Mouse (Mus musculus) neural tube, embryonic 15.5 days (tissue): ENCODE measurements around the gene Mycl. TPM values are rescaled to one million over a fixed set of nuclear protein-coding genes. Genes with fewer than 3 reads are reported as not detected.

ENCODE experiments used
- ATAC-seq: fragments of 200-750 bp; cut with Nextera tagmentation; 2 replicates; pipeline ENCODE4 v1.8.0; 2017; ENCODE audit warnings: mild to moderate bottlenecking, moderate TSS enrichment, moderate library complexity; ENCODE audit not compliant: low FRiP score
- H3K27ac ChIP-seq: fragments of 300-500 bp; sonication (generic); replicated peaks from 2 replicates; pipeline ENCODE4 v1.5.1; 2015; ENCODE audit warnings: mild to moderate bottlenecking, inconsistent platforms
- H3K27me3 ChIP-seq: fragments of 300-500 bp; sonication (generic); replicated peaks from 2 replicates; pipeline ENCODE4 v1.6.1; 2015; ENCODE audit warnings: inconsistent platforms
- H3K36me3 ChIP-seq: fragments of 300-500 bp; sonication (generic); 2 replicates; pipeline ENCODE4 v1.6.1; 2015; ENCODE audit warnings: inconsistent platforms
- H3K4me1 ChIP-seq: fragments of 300-500 bp; sonication (generic); 2 replicates; pipeline ENCODE4 v1.6.1; 2015; ENCODE audit warnings: inconsistent platforms
- H3K4me2 ChIP-seq: fragments of 300-500 bp; sonication (generic); 2 replicates; pipeline ENCODE4 v1.6.1; 2015; ENCODE audit warnings: inconsistent platforms, mild to moderate bottlenecking, moderate library complexity
- H3K4me3 ChIP-seq: fragments of 300-500 bp; sonication (generic); replicated peaks from 2 replicates; pipeline ENCODE4 v1.5.1; 2015; ENCODE audit warnings: mild to moderate bottlenecking, inconsistent platforms
- H3K9ac ChIP-seq: fragments of 300-500 bp; sonication (generic); replicated peaks from 2 replicates; pipeline ENCODE4 v1.6.1; 2015; ENCODE audit warnings: mild to moderate bottlenecking, inconsistent platforms
- H3K9me3 ChIP-seq: fragments of 300-500 bp; sonication (generic); replicated peaks from 2 replicates; pipeline ENCODE4 v1.6.1; 2016; ENCODE audit warnings: inconsistent platforms
- WGBS: fragments of 180-500 bp; shearing (Covaris S2); methylation state at CpG from one replicate; pipeline ENCODE4 v1.1.7; 2015; ENCODE audit warnings: mixed read lengths; 5-methylcytosine and 5-hydroxymethylcytosine counted together
- polyA plus RNA-seq: library from polyadenylated mRNA; unstranded; fragments of >200 nt; fragmentation: Nextera tagmentation; extraction: Ambion mirVana; gene quantifications from 2 replicates; pipeline ENCODE4 v1.2.1, GENCODE M21; 2015

Mycl gene
- polyA plus RNA-seq, 1 experiment from 2014 or later, result 52.3 TPM

DNA sequence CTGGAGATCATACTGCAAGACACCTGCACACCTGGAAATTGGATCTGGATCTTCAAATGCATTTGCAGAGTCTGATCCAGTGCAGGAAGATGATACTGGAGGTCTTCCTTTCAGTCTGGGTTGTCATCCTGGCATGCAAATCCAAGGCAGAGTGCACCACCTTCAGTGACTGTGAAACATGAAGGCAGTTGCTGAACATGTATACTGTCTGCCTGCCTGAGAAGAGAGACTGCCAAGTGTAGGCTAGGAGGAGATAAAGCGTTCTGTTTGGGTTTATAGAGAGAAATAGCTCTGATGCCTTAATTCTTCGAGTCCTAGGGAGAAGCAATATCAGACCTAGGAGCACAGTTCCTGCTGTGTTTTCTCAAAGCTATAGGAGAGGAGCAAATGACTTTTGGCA lies 30.0 kb downstream of the Mycl start:
- WGBS, result 66% methylated on average over 2 of the region's 2 CpGs

DNA sequence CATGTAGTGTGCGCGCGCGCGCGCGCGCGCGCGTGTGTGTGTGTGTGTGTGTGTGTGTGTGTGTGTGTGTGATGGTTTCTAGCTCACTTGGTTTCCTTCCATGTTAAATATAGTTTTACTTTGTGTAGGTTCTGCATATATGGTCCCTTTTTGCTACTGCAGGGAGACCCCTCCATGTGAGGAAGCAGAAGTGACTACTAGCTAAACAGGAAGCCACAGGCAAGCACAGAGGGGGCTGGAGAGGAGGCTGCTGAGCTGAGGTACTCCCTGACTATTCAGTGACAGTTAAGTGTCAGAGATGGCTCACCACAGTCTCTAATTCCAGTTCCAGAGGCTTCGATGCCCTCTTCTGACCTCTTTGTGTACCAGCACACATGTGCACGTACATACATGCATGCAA lies 30.7 kb downstream of the Mycl start:
- H3K4me1 ChIP-seq, result peaks cover 18% of the 10 kb centered on the region
- 93% methylated on average over 13 of the region's 13 CpGs for WGBS

More for the DNA sequence above, 30.0 kb downstream of the Mycl start:
- ATAC-seq, result no peak
- Histone ChIP-seq H3K4me3 (no peak overlapping the region), H3K27ac (peak overlapping the region; percentile 48), H3K36me3 (peaks cover 6% of the 10 kb centered on the region; the same call in 1 of the 2 replicates), H3K9me3 (no peaks in the 10 kb centered on the region), H3K4me2 (no peak overlapping the region), H3K9ac (no peak overlapping the region), H3K4me1 (peaks cover 18% of the 10 kb centered on the region), H3K27me3 (no peaks in the 10 kb centered on the region)

DNA sequence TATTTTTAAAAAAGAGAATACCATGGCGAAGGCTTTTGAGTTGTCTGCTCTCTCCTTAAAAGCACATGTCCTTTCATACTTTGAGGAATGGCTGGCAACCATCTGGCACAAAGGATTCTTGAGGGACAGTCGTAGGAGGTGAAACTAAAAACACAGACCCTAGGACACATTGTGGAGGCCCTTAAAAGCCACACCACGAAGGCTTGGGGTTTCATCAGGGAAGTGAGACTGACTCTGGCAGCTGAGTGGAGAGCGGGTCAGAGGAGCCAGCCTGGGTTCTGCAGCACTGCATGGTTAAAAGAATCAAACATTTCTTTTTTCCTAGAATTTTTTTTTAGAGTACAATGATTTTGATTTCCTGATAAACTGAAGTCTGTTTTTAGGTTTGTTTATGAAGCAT lies 31.1 kb downstream of the Mycl start:
- Histone ChIP-seq H3K9ac (no peak overlapping the region), H3K4me3 (no peak overlapping the region), H3K27me3 (no peaks in the 10 kb centered on the region), H3K36me3 (peaks cover 12% of the 10 kb centered on the region), H3K9me3 (no peaks in the 10 kb centered on the region), H3K27ac (no peak overlapping the region), H3K4me2 (no peak overlapping the region), H3K4me1 (peaks cover 18% of the 10 kb centered on the region)
- ATAC-seq, result no peak
- 80% methylated on average over 4 of the region's 4 CpGs for WGBS

More for the DNA sequence above, 30.7 kb downstream of the Mycl start:
- no peak for ATAC-seq
- Histone ChIP-seq H3K9me3 (no peaks in the 10 kb centered on the region), H3K27ac (no peak overlapping the region; the same call in 1 of the 2 replicates), H3K9ac (no peak overlapping the region), H3K27me3 (no peaks in the 10 kb centered on the region), H3K36me3 (peaks cover 7% of the 10 kb centered on the region), H3K4me3 (no peak overlapping the region), H3K4me2 (no peak overlapping the region)

DNA sequence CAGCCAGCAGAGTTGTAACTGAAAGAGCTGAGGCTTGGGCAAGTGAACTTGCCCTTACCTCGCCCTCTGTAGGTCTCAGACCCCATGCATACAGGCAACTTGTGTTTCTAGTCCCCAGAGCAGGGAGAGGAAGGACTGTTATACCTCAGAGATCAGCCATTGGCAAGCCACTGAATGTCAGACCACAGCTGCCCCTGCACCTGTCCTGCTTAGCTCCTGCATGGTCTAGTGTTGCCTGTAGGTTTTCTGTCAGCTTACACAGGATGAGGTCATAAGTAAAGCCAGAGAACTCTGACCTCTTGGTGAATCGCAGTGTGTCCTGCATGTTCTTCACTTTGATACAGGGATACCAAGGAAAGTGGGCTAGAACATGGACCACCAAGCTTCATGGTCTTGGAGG lies 39.4 kb downstream of the Mycl start:
- Histone ChIP-seq H3K4me2 (no peak overlapping the region), H3K9ac (no peak overlapping the region), H3K27me3 (no peaks in the 10 kb centered on the region), H3K4me1 (peaks cover 16% of the 10 kb centered on the region; the same call in 1 of the 2 replicates), H3K36me3 (peaks cover 18% of the 10 kb centered on the region), H3K27ac (no peak overlapping the region), H3K4me3 (no peak overlapping the region), H3K9me3 (no peaks in the 10 kb centered on the region)
- no peak for ATAC-seq
- WGBS, result 93% methylated on average over 2 of the region's 2 CpGs

DNA sequence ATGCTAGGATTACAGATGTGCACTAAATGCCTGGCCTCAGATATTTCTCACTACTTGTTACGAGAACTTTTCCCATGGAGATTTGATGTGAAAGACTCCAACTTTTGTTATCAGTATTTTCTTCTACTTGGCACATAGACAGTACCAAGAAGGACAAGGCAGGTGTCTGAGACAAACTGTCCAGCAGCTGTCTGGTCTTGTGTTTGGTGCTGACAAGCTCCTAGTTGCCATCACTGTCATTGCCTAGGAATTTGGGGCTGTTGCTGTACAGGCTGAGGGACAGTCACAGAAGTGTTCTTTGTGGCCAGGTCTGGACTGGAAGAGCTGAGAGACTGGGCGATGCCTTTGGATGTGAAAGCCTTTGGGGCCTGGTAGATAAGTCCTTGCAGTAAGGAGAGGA lies 40.2 kb downstream of the Mycl start:
- Histone ChIP-seq H3K4me3 (no peak overlapping the region), H3K27me3 (no peaks in the 10 kb centered on the region), H3K9ac (no peak overlapping the region), H3K4me1 (peaks cover 16% of the 10 kb centered on the region; the same call in 1 of the 2 replicates), H3K4me2 (no peak overlapping the region), H3K9me3 (no peaks in the 10 kb centered on the region), H3K36me3 (peaks cover 25% of the 10 kb centered on the region), H3K27ac (no peak overlapping the region)
- 95% methylated on average over 2 of the region's 2 CpGs for WGBS
- ATAC-seq, result no peak

DNA sequence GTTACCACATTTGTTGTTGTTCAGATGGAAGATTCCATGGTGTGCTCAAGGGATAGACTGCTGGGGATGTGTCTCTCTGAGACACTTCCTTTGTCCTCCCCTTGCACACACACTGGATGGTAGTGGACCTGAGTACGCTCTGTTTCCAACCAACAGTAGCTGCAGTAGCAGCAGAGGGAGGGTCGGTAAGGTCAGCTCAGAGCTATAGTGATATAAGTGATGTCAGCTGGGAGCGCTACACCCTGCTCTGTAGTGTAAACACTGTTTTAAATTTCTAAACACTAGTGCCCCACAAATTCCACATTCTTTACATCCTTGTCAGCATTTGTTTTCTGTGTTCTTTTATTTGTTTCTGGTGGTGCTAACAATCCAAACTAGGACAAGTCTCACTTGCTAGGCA lies 41.3 kb downstream of the Mycl start:
- peaks cover 16% of the 10 kb centered on the region; the same call in 1 of the 2 replicates for H3K4me1 ChIP-seq
- peaks cover 18% of the 10 kb centered on the region for H3K36me3 ChIP-seq
- no peak overlapping the region for H3K4me3 ChIP-seq
- WGBS, result 79% methylated on average over 3 of the region's 3 CpGs
- ATAC-seq, result no peak
- no peaks in the 10 kb centered on the region for H3K9me3 ChIP-seq
- H3K9ac ChIP-seq, result no peak overlapping the region
- no peak overlapping the region for H3K27ac ChIP-seq
- no peak overlapping the region for H3K4me2 ChIP-seq
- H3K27me3 ChIP-seq, result no peaks in the 10 kb centered on the region

DNA sequence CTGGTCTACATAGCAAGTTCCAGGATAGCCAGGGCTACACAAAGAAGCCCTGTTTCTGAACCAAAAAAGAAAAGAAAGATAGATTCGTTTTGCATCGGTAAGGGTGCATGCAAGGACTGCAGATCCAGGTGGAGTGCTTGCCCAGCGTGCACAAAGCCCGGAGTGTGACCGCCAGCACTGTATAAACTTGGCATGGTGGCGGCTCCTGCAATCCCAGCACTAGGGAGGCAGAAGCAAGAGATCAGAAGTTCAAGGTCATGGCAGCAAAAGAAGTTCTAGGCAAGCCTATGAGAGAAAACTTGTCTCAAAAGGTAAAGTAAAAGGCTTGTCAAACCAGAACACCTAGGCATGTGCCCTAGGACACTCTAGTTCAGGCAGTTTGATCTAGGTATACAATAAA lies 45.7 kb downstream of the Mycl start:
- Histone ChIP-seq H3K36me3 (peaks cover 37% of the 10 kb centered on the region), H3K4me3 (no peak overlapping the region), H3K27me3 (no peaks in the 10 kb centered on the region), H3K9me3 (no peaks in the 10 kb centered on the region), H3K4me2 (no peak overlapping the region), H3K27ac (no peak overlapping the region), H3K4me1 (peaks cover 7% of the 10 kb centered on the region; the same call in 1 of the 2 replicates), H3K9ac (no peak overlapping the region)
- no peak for ATAC-seq
- 88% methylated on average over 6 of the region's 6 CpGs for WGBS

DNA sequence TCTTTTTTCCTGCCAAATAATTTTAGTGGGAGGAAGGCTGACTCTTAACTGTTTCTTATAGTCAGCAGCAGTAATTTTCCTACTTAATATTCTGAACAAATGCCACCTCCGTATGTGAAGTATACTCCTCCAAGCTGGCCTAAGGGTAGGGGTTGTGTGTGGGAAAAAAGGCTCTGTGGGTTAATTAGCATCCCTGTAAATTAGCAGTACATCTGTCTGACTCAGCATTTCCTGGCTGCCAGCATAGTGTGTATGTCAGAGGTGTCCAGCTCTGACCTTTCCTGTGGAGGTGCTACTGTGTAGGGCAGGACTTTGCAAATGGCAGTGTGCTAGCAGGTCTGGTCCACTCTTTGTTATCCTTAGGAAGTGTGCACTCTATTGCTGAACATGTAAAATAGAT lies 48.4 kb downstream of the Mycl start:
- WGBS, result 41% methylated on average over 1 of the region's 1 CpGs

DNA sequence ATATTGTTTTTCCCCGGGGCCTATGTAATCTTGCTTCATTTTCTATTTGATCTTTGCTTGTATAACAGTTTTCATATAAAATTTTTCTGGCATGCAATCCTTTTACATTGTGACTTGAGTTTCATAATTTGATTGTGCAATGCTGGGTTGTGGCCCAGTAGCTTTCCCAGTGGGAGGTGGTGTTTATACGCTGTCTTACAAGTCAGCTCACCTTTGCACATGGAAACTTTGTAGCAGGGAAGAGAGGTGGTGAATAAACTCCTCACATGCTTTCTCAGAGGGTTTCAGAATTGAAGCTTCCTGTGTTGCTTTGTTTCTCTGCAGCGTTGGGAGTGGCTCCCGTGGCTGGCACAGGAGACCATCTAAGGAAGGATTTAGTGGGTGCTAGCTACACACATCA lies 49.4 kb downstream of the Mycl start:
- WGBS, result 91% methylated on average over 4 of the region's 4 CpGs
- Histone ChIP-seq H3K9me3 (no peaks in the 10 kb centered on the region), H3K4me1 (peaks cover under 1% of the 10 kb centered on the region), H3K4me2 (no peak overlapping the region), H3K9ac (no peak overlapping the region), H3K36me3 (peaks cover 58% of the 10 kb centered on the region), H3K27ac (no peak overlapping the region), H3K4me3 (no peak overlapping the region), H3K27me3 (no peaks in the 10 kb centered on the region)
- ATAC-seq, result no peak

More for the DNA sequence above, 48.4 kb downstream of the Mycl start:
- Histone ChIP-seq H3K9ac (no peak overlapping the region), H3K27ac (no peak overlapping the region), H3K4me3 (no peak overlapping the region), H3K36me3 (peaks cover 56% of the 10 kb centered on the region), H3K9me3 (no peaks in the 10 kb centered on the region), H3K27me3 (no peaks in the 10 kb centered on the region), H3K4me2 (no peak overlapping the region), H3K4me1 (no peaks in the 10 kb centered on the region)
- ATAC-seq, result no peak

DNA sequence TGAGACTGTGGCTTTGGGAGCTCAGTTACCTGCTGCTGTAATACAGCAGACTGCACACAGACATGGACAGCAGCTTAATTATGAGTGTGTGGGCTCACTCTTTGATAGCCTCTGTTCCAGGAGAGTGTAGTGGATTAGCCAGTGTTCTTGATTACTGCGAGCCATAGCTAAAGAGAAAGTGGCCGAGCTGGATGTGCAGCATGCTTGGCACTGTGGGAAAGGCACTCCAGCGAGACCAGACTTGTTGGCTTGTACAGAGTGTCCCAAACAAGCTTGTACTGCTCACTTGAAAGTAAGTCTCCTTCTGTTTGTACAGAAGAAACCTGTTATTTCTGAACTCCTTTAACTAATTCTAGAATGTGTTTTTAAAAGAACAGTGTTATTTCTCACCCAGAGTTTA lies 50.8 kb downstream of the Mycl start:
- Histone ChIP-seq H3K4me3 (no peak overlapping the region), H3K27me3 (no peaks in the 10 kb centered on the region), H3K36me3 (peaks cover 65% of the 10 kb centered on the region), H3K27ac (no peak overlapping the region), H3K9me3 (no peaks in the 10 kb centered on the region), H3K9ac (no peak overlapping the region), H3K4me1 (peaks cover 15% of the 10 kb centered on the region), H3K4me2 (no peak overlapping the region)
- 86% methylated on average over 3 of the region's 3 CpGs for WGBS
- ATAC-seq, result no peak

DNA sequence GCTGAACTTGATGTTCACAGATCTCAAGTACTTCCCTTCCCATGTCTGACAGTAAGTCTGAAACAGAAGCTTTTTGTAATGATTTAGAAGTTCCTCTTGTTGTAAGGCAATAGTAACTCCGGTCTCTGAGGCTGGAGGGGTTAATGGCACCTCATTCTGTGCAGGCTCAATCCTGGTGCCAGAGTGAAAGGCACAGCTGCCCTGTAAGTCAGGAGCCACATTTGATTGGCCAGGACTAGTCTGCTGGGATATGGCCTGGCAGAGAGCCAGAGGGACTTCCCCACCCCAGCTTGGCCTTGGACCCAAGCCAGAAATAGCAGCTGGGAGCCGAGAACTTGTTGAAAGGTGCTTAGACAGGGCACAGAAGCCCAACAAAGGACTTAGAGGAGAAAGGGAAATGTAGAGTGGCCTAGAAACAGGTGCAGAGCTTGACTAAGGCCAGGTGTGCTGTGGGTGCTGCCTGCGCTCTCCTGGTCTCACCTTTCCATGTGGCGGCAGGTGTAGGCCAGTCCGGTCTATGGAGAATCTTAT lies 55.3 kb downstream of the Mycl start:
- WGBS, result 43% methylated on average over 5 of the region's 5 CpGs
- ATAC-seq, result peak; percentile 58
- Histone ChIP-seq H3K9ac (no peak overlapping the region), H3K9me3 (no peaks in the 10 kb centered on the region), H3K4me2 (no peak overlapping the region), H3K36me3 (peaks cover 74% of the 10 kb centered on the region), H3K27ac (peak overlapping the region; percentile 37; the same call in 1 of the 2 replicates), H3K27me3 (no peaks in the 10 kb centered on the region), H3K4me1 (peaks cover 24% of the 10 kb centered on the region), H3K4me3 (no peak overlapping the region)
